Mouse (Mus musculus) myocyte (in vitro differentiated cells): Measurements from ENCODE around the gene Gm765.

Experiments used
- CEBPB ChIP-seq: IDR thresholded peaks from 2 replicates; pipeline ENCODE4 v1.6.1; 2011; ENCODE audit warnings: mild to moderate bottlenecking, moderate library complexity; ENCODE audit not compliant: poor library complexity, insufficient read depth, severe bottlenecking
- E2F4 ChIP-seq: IDR thresholded peaks from one replicate; pipeline ENCODE4 v1.6.1; 2011; ENCODE audit warnings: mild to moderate bottlenecking, control low read depth, moderate library complexity; ENCODE audit not compliant: insufficient read depth
- MAX ChIP-seq: IDR thresholded peaks from one replicate; pipeline ENCODE4 v1.6.1; 2011; ENCODE audit warnings: low read depth, mild to moderate bottlenecking, control low read depth
- POLR2A ChIP-seq: IDR thresholded peaks from one replicate; pipeline ENCODE4 v1.6.1; 2011; ENCODE audit warnings: low read depth, mild to moderate bottlenecking, control low read depth, moderate library complexity; ENCODE audit not compliant: insufficient read length
- REST ChIP-seq: IDR thresholded peaks from one replicate; pipeline ENCODE4 v1.6.1; 2011; ENCODE audit warnings: mild to moderate bottlenecking, control low read depth, moderate library complexity; ENCODE audit not compliant: insufficient read depth, insufficient read length
- TCF12 ChIP-seq: IDR thresholded peaks from one replicate; pipeline ENCODE4 v1.6.1; 2011; ENCODE audit warnings: mild to moderate bottlenecking, control low read depth; ENCODE audit not compliant: poor library complexity, insufficient read depth, severe bottlenecking
- TCF3 ChIP-seq: IDR thresholded peaks from one replicate; pipeline ENCODE4 v1.6.1; 2011; ENCODE audit warnings: low read depth, control low read depth; ENCODE audit not compliant: insufficient read length
- USF1 ChIP-seq: IDR thresholded peaks from one replicate; pipeline ENCODE4 v1.6.1; 2011; ENCODE audit warnings: low read depth, mild to moderate bottlenecking, control low read depth, moderate library complexity

DNA sequence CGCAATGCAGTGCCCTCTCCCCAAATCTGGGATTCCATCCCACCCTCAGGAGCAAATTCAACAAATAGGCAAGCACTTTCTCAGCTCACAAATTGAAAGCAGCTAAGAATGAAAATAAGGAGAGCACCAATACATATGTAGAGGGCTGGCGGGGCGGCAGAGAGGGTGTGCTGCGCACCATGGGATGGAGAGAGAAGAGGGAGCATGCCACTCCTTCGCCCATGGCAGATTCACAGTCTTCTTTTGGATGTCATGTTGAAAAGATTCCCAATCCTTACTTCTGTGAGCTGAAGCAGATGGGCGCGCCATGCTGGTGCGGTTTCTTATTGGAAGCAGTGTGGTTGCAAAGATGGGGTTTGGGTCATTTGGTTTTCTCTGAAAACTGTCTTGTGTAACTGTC is 118.6 kb downstream of the Gm765 start:
- TF ChIP-seq POLR2A (no peak), USF1 (no peak), TCF12 (no peak), TCF3 (no peak), E2F4 (no peak), REST (no peak), CEBPB (no peak), MAX (no peak)
